In genomic region chr5:121834241-121834606, GRCm38 (mm10) we compare ENCODE assay signal across 9 mouse cellular contexts. TPM values are rescaled to one million over a fixed set of nuclear protein-coding genes. Genes with fewer than 3 reads are reported as not detected.
DNase-seq lines count a peak whose midpoint lies in the region; ATAC-seq and TF ChIP-seq lines count a peak whose summit lies in the region.
"Had no signal": no experiment of that assay in that cellular context is flagged by ENCODE, and none has a peak within 500 bp of the region (broad histone marks: within the 10 kb centered on the region; RNA-seq: fewer than 3 reads in every experiment).

No protein-coding gene starts in this region.

- peak overlapping the region; percentile 93 for H3K9ac ChIP-seq in heart, embryonic 13.5 days
- peak overlapping the region; percentile 34; the same call in 1 of the 2 replicates for H3K9ac ChIP-seq in limb, embryonic 12.5 days (replicated peaks)
- H3K9ac ChIP-seq in stomach, postnatal 0 days (ENCODE audit: low read length), result peak overlapping the region; percentile 23; the same call in 1 of the 2 replicates

- H3K4me1 ChIP-seq in heart, embryonic 13.5 days, result peaks cover 73% of the 10 kb centered on the region
- peaks cover 34% of the 10 kb centered on the region; the same call in 1 of the 2 replicates for H3K4me1 ChIP-seq in spleen, adult 2 months (ENCODE audit: control insufficient read depth, insufficient read depth, insufficient read length)
- H3K4me1 ChIP-seq in limb, embryonic 12.5 days (replicated peaks), result peaks cover 61% of the 10 kb centered on the region
- peaks cover 10% of the 10 kb centered on the region for H3K4me1 ChIP-seq in stomach, postnatal 0 days (replicated peaks; ENCODE audit: control insufficient read depth, insufficient read depth)

- peak overlapping the region; percentile 91 for H3K27ac ChIP-seq in heart, embryonic 13.5 days (replicated peaks)
- peak overlapping the region; percentile 96 for H3K27ac ChIP-seq in spleen, adult 2 months (ENCODE audit: insufficient read depth, low read length)
- H3K27ac ChIP-seq in limb, embryonic 12.5 days, result no peak overlapping the region
- 0 out of 2 replicates have a peak overlapping the region, but pooled peaks have one; percentile 18 for H3K27ac ChIP-seq in stomach, postnatal 0 days (replicated peaks)

- H3K9me3 ChIP-seq in heart, embryonic 13.5 days, result no peaks in the 10 kb centered on the region
- H3K9me3 ChIP-seq in limb, embryonic 12.5 days, result no peaks in the 10 kb centered on the region
- no peaks in the 10 kb centered on the region for H3K9me3 ChIP-seq in stomach, postnatal 0 days (ENCODE audit: control insufficient read depth, low read length)

- TF ChIP-seq CTCF in spleen, adult 2 months (IDR thresholded peaks at IDR 0.05; ENCODE audit: extremely low read depth, insufficient read depth, insufficient read length, insufficient replicate concordance), result no peak
- TF ChIP-seq CTCF in stomach, postnatal 0 days (IDR thresholded peaks at IDR 0.05; ENCODE audit: low read depth), result no peak

- no peak for ATAC-seq in heart, embryonic 13.5 days (ENCODE audit: extremely low read depth, insufficient number of reproducible peaks, low FRiP score, low TSS enrichment)
- ATAC-seq in limb, embryonic 12.5 days (ENCODE audit: insufficient number of reproducible peaks, insufficient read depth, low FRiP score, low TSS enrichment, low read depth), result no peak
- ATAC-seq in stomach, postnatal 0 days (ENCODE audit: low FRiP score, low TSS enrichment), result no peak

- H3K27me3 ChIP-seq in heart, embryonic 13.5 days (replicated peaks), result peaks cover 12% of the 10 kb centered on the region
- no peaks in the 10 kb centered on the region for H3K27me3 ChIP-seq in spleen, adult 2 months (ENCODE audit: control insufficient read depth, insufficient read depth, low read length)
- peaks cover 43% of the 10 kb centered on the region for H3K27me3 ChIP-seq in limb, embryonic 12.5 days
- no peaks in the 10 kb centered on the region for H3K27me3 ChIP-seq in stomach, postnatal 0 days (ENCODE audit: control insufficient read depth, insufficient read depth, low read length)

- no peak; the same call in 1 of the 2 replicates for TF ChIP-seq POLR2A in spleen, adult 2 months (IDR thresholded peaks at IDR 0.05; ENCODE audit: low read depth, low read length)

- DNase-seq in heart, postnatal 14 days, result no peak
- no peak for DNase-seq in spleen, adult 2 months (ENCODE audit: low read depth in 1 of 2, low spot score in 2 of 2)
- no peak for DNase-seq in spleen, postnatal 14 days (ENCODE audit: low spot score in 2 of 2)
- DNase-seq in stomach, postnatal 0 days (ENCODE audit: low spot score), result no peak
- no peak for DNase-seq in spleen, postnatal 36 days (ENCODE audit: low spot score in 2 of 2)
- no peak for DNase-seq in adrenal gland, adult 8-10 months
- DNase-seq: right cerebral cortex, postnatal 25 days had no signal

- peak overlapping the region; percentile 90 for H3K4me3 ChIP-seq in heart, embryonic 13.5 days
- H3K4me3 ChIP-seq in spleen, adult 2 months (ENCODE audit: extremely low read depth, insufficient read depth, insufficient read length), result peak overlapping the region; percentile 74
- H3K4me3 ChIP-seq in limb, embryonic 12.5 days (replicated peaks), result 0 out of 2 replicates have a peak overlapping the region, but pooled peaks have one; percentile 2
- peak overlapping the region; percentile 74; the same call in 1 of the 2 replicates for H3K4me3 ChIP-seq in stomach, postnatal 0 days (ENCODE audit: low read depth, low read length)

- no peaks in the 10 kb centered on the region for H3K36me3 ChIP-seq in heart, embryonic 13.5 days
- H3K36me3 ChIP-seq in spleen, adult 2 months (ENCODE audit: control insufficient read depth, insufficient read depth, low read length), result peaks cover 1% of the 10 kb centered on the region; the same call in 1 of the 2 replicates
- H3K36me3 ChIP-seq in limb, embryonic 12.5 days, result no peaks in the 10 kb centered on the region
- no peaks in the 10 kb centered on the region for H3K36me3 ChIP-seq in stomach, postnatal 0 days (ENCODE audit: control insufficient read depth, insufficient read depth, low read length)

- intact Hi-C loops in heart, postnatal 14 days (cut with DNase I), result no loop called here

- 52% methylated on average over 7 of the region's 7 CpGs for WGBS in heart, embryonic 13.5 days
- WGBS in spleen, adult 2 months, result 15% methylated on average over 7 of the region's 7 CpGs
- 63% methylated on average over 7 of the region's 7 CpGs for WGBS in limb, embryonic 12.5 days
- 54% methylated on average over 7 of the region's 7 CpGs for WGBS in stomach, postnatal 0 days

- no peak for TF ChIP-seq EP300 in stomach, postnatal 0 days (optimal IDR thresholded peaks at IDR 0.05)

- H3K4me2 ChIP-seq in heart, embryonic 13.5 days, result peak overlapping the region; percentile 98
- H3K4me2 ChIP-seq in limb, embryonic 12.5 days, result peak overlapping the region; percentile 95; the same call in 1 of the 2 replicates
- peak overlapping the region; percentile 80 for H3K4me2 ChIP-seq in stomach, postnatal 0 days (replicated peaks; ENCODE audit: low read depth)

RNA-seq across cellular contexts. Expression of gene Sh2b3, which starts 3.2 kb away (rescaled TPM):
- 13.3 and 14.7 TPM in 2 replicates for polyA plus RNA-seq in heart, embryonic 13.5 days (2015; fragmentation: Nextera tagmentation; extraction: Ambion mirVana)
- total RNA-seq in heart, postnatal 14 days (2021), result 10 to 100 TPM; 31.8 to 33.6 TPM
- 118 and 259 TPM in 2 replicates for polyA plus RNA-seq in spleen, adult 2 months (2012; rRNA removed)
- polyA plus RNA-seq in limb, embryonic 12.5 days (2016; fragmentation: Nextera tagmentation; extraction: Ambion mirVana), result 12.7 and 13.1 TPM in 2 replicates
- 7.9 and 8.6 TPM in 2 replicates for polyA plus RNA-seq in stomach, postnatal 0 days (2015; fragmentation: Nextera tagmentation; extraction: Ambion mirVana)
- total RNA-seq in adrenal gland, adult 8-10 months (2022), result 10 to 100 TPM; 34.5 to 37.3 (median 36.0) TPM

RNA-seq across cellular contexts. Expression of gene Pheta1, which starts 14.6 kb away (rescaled TPM):
- 14.9 and 17.2 TPM in 2 replicates for polyA plus RNA-seq in heart, embryonic 13.5 days (2015; fragmentation: Nextera tagmentation; extraction: Ambion mirVana)
- total RNA-seq in heart, postnatal 14 days (2021), result 10 to 100 TPM; 13.2 to 13.6 TPM
- 5.1 and 5.9 TPM in 2 replicates for polyA plus RNA-seq in spleen, adult 2 months (2012; rRNA removed)
- polyA plus RNA-seq in limb, embryonic 12.5 days (2016; fragmentation: Nextera tagmentation; extraction: Ambion mirVana), result 52.8 and 54.6 TPM in 2 replicates
- 24.3 and 26.7 TPM in 2 replicates for polyA plus RNA-seq in stomach, postnatal 0 days (2015; fragmentation: Nextera tagmentation; extraction: Ambion mirVana)
- 1 to 10 TPM; 6.3 to 9.5 (median 7.5) TPM for total RNA-seq in adrenal gland, adult 8-10 months (2022)

Comparison
In these comparisons a context has a peak if more than half of its experiments do, and no peak if none do; other contexts are left out.
1. H3K4me3 ChIP-seq: peak in every context shown above with its lines; median percentile 90 in heart, embryonic 13.5 days; 74 in spleen, adult 2 months; 74 in stomach, postnatal 0 days; 2 in limb, embryonic 12.5 days.
2. H3K9ac ChIP-seq: peak in every context shown above with its lines; median percentile 93 in heart, embryonic 13.5 days; 34 in limb, embryonic 12.5 days; 23 in stomach, postnatal 0 days.